Mouse (Mus musculus): ENCODE data around the gene Gpr171.

GRCm38 (mm10) chr3:59077278-59077677 lies 24.3 kb downstream of the Gpr171 start:
- no peak for TF ChIP-seq POLR2A (IDR thresholded peaks at IDR 0.05; ENCODE audit: low read depth, low read length)
- no peak for TF ChIP-seq CTCF (IDR thresholded peaks at IDR 0.05; ENCODE audit: extremely low read depth, insufficient read length, insufficient replicate concordance, low read depth, low read length)

Measured in small intestine, adult 2 months (tissue).